Mouse (Mus musculus) forelimb bud, embryonic 11.5 days (tissue): ENCODE data around the gene Dner.

Experiments
- DNase-seq: peaks from one replicate; pipeline ENCODE4 v3.0.0-alpha.2; 2012; ENCODE audit warnings: low read depth, low spot score

Dner gene

GRCm38 (mm10) chr1:84695517-84696411, at the start of gene Dner:
Gene Dner, minus strand, starts transcription at chr1:84696221.
- peak; percentile 91 for DNase-seq

GRCm38 (mm10) chr1:84742156-84742555, 46.1 kb upstream of the Dner start:
- DNase-seq = no peak

- no peak for DNase-seq
These were observed 44.1 kb upstream of the Dner start for GRCm38 (mm10) chr1:84740080-84740479.

- DNase-seq = no peak
These were observed 41.1 kb upstream of the Dner start for GRCm38 (mm10) chr1:84737097-84737496.

GRCm38 (mm10) chr1:84733799-84734198, 37.8 kb upstream of the Dner start:
- peak; percentile 13 for DNase-seq

- DNase-seq = no peak
These were observed 35.7 kb upstream of the Dner start for GRCm38 (mm10) chr1:84731763-84732162.

- no peak for DNase-seq
These were observed 26.8 kb upstream of the Dner start for GRCm38 (mm10) chr1:84722841-84723240.

- no peak for DNase-seq
These were observed 26.4 kb upstream of the Dner start for GRCm38 (mm10) chr1:84722371-84722770.

GRCm38 (mm10) chr1:84721942-84722341, 25.9 kb upstream of the Dner start:
- no peak for DNase-seq

GRCm38 (mm10) chr1:84709810-84710785, 14.1 kb upstream of the Dner start:
- no peak for DNase-seq

GRCm38 (mm10) chr1:84709406-84709805, 13.4 kb upstream of the Dner start:
- DNase-seq = no peak

GRCm38 (mm10) chr1:84700254-84700653, 4.2 kb upstream of the Dner start:
- no peak for DNase-seq

- peak; percentile 55 for DNase-seq
These were observed 1.1 kb upstream of the Dner start for GRCm38 (mm10) chr1:84697136-84697535.

GRCm38 (mm10) chr1:84694688-84695474, 1.1 kb downstream of the Dner start:
- no peak for DNase-seq

GRCm38 (mm10) chr1:84677910-84678309, 18.1 kb downstream of the Dner start:
- no peak for DNase-seq

- DNase-seq = no peak
These were observed 27.7 kb downstream of the Dner start for GRCm38 (mm10) chr1:84668100-84668846.

GRCm38 (mm10) chr1:84667660-84668059, 28.4 kb downstream of the Dner start:
- no peak for DNase-seq

GRCm38 (mm10) chr1:84664377-84665118, 31.5 kb downstream of the Dner start:
- no peak for DNase-seq

GRCm38 (mm10) chr1:84646781-84647180, 49.2 kb downstream of the Dner start:
- no peak for DNase-seq

GRCm38 (mm10) chr1:84640463-84640862, 55.6 kb downstream of the Dner start:
- no peak for DNase-seq
